In the genomic region with DNA sequence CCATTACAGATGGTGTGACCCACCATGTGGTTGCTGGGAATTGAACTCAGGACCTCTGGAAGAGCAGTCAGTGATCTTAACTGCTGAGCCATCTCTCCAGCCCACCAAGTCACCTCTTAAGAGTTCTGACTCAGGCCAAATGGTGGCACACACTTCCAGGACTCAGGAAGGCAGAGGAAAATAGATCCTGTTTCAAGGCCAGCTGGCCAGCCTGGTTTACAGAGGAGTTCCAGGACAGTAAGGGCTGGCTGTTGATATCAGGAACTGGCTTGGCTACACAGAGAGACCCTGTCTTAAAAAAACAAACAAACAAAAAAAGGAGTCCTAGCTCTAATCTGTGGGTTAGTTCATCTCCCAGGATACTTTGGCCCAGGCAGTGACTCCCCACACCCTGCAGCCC, we compare ENCODE assay signal across 31 mouse cellular contexts. TPM values are rescaled to one million over a fixed set of nuclear protein-coding genes. Genes with fewer than 3 reads are reported as not detected.
DNase-seq lines count a peak whose midpoint lies in the region; ATAC-seq and TF ChIP-seq lines count a peak whose summit lies in the region.
"Had no signal": no experiment of that assay in that cellular context is flagged by ENCODE, and none has a peak within 500 bp of the region (broad histone marks: within the 10 kb centered on the region; RNA-seq: fewer than 3 reads in every experiment).

No protein-coding gene starts in this region.

- H3K36me3 ChIP-seq in ES-Bruce4 (ENCODE audit: control insufficient read depth, insufficient read depth, low read length, poor library complexity, severe bottlenecking), result 0 out of 2 replicates have a peak, but pooled peaks cover 6% of the 10 kb centered on the region
- peaks cover 67% of the 10 kb centered on the region for H3K36me3 ChIP-seq in forebrain, embryonic 14.5 days (ENCODE audit: control insufficient read depth, insufficient read depth, low read length)

- H3K4me2 ChIP-seq in forebrain, embryonic 14.5 days (ENCODE audit: low read length), result no peak overlapping the region
- H3K4me2 ChIP-seq: forebrain, embryonic 13.5 days; heart, embryonic 12.5 days; hindbrain, embryonic 15.5 days; lung, embryonic 15.5 days; midbrain, embryonic 13.5 days; neural tube, embryonic 13.5 days had no signal

- TF ChIP-seq CTCF in gastrocnemius, adult 2 months (IDR thresholded peaks at IDR 0.05), result no peak
- no peak for TF ChIP-seq CTCF in ES-Bruce4 (IDR thresholded peaks at IDR 0.05; ENCODE audit: low read depth, low read length)

- no peaks in the 10 kb centered on the region for H3K9me3 ChIP-seq in ES-Bruce4 (replicated peaks; ENCODE audit: control insufficient read depth, insufficient read depth, low read length, poor library complexity, severe bottlenecking)
- no peaks in the 10 kb centered on the region for H3K9me3 ChIP-seq in forebrain, embryonic 14.5 days (replicated peaks; ENCODE audit: control insufficient read depth, low read length)
- H3K9me3 ChIP-seq: forebrain, embryonic 13.5 days; heart, embryonic 12.5 days; hindbrain, embryonic 10.5 days; hindbrain, embryonic 15.5 days; lung, embryonic 15.5 days; megakaryocyte, embryonic 14.5 days; midbrain, embryonic 13.5 days; neural tube, embryonic 13.5 days had no signal

- peaks cover 20% of the 10 kb centered on the region for H3K4me1 ChIP-seq in ES-Bruce4 (ENCODE audit: control insufficient read depth, insufficient read depth, low read length)
- no peaks in the 10 kb centered on the region for H3K4me1 ChIP-seq in forebrain, embryonic 14.5 days (ENCODE audit: control insufficient read depth, insufficient read depth, low read length)
- H3K4me1 ChIP-seq: forebrain, embryonic 13.5 days; heart, embryonic 12.5 days; hindbrain, embryonic 15.5 days; lung, embryonic 15.5 days; midbrain, embryonic 13.5 days; neural tube, embryonic 13.5 days had no signal

- ATAC-seq in forebrain, embryonic 14.5 days, result no peak
- ATAC-seq: forebrain, embryonic 13.5 days; inflammation-experienced regulatory T-cells, adult 6 months; midbrain, embryonic 13.5 days; Patski had no signal

- peak overlapping the region; percentile 29; the same call in 1 of the 2 replicates for H3K9ac ChIP-seq in ES-Bruce4 (ENCODE audit: low read depth, poor library complexity, severe bottlenecking)
- no peak overlapping the region for H3K9ac ChIP-seq in forebrain, embryonic 14.5 days (ENCODE audit: low read length)
- H3K9ac ChIP-seq: forebrain, embryonic 13.5 days; heart, embryonic 12.5 days; hindbrain, embryonic 15.5 days; liver, embryonic 14.5 days; lung, embryonic 15.5 days; midbrain, embryonic 13.5 days; neural tube, embryonic 13.5 days had no signal

- no peak for TF ChIP-seq POLR2A in ES-Bruce4 (IDR thresholded peaks at IDR 0.05; ENCODE audit: insufficient read depth, low read length)

- intact Hi-C loops in gastrocnemius, adult 2 months (cut with DNase I), result no loop called here
- intact Hi-C loops in gastrocnemius, postnatal 36 days (cut with DNase I), result no loop called here

- peak overlapping the region; percentile 79 for H3K27ac ChIP-seq in gastrocnemius, adult 2 months
- peak overlapping the region; percentile 53 for H3K27ac ChIP-seq in ES-Bruce4 (ENCODE audit: insufficient read depth, low read length)
- H3K27ac ChIP-seq in forebrain, embryonic 14.5 days (ENCODE audit: low read depth, low read length), result no peak overlapping the region
- H3K27ac ChIP-seq: forebrain, embryonic 13.5 days; hindbrain, embryonic 10.5 days; hindbrain, embryonic 15.5 days; liver, embryonic 14.5 days; lung, embryonic 15.5 days; midbrain, embryonic 13.5 days; neural tube, embryonic 13.5 days had no signal

- H3K27me3 ChIP-seq in ES-Bruce4 (ENCODE audit: control insufficient read depth, insufficient read depth, low read length, poor library complexity, severe bottlenecking), result no peaks in the 10 kb centered on the region
- H3K27me3 ChIP-seq in forebrain, embryonic 14.5 days (replicated peaks; ENCODE audit: control insufficient read depth, insufficient read depth, low read length), result no peaks in the 10 kb centered on the region
- H3K27me3 ChIP-seq: CH12.LX; forebrain, embryonic 13.5 days; heart, embryonic 12.5 days; hindbrain, embryonic 15.5 days; lung, embryonic 15.5 days; midbrain, embryonic 13.5 days; neural tube, embryonic 13.5 days; Patski had no signal

- TF ChIP-seq EP300 in ES-Bruce4 (IDR thresholded peaks at IDR 0.05; ENCODE audit: insufficient read depth, low read depth, low read length), result no peak

- DNase-seq in gastrocnemius, adult 2 months, result no peak
- no peak for DNase-seq in gastrocnemius, postnatal 36 days
- DNase-seq in kidney, adult 18-20 months, result peak; percentile 17
- no peak for DNase-seq in kidney, adult 9 months
- DNase-seq in kidney, postnatal 14 days, result peak; percentile 11
- no peak for DNase-seq in kidney, postnatal 10 days
- DNase-seq in forebrain, embryonic 14.5 days (ENCODE audit: low spot score), result no peak
- DNase-seq: adrenal gland, postnatal 10 days; cerebellum, adult 11 months; cerebellum, adult 9-10 months; cerebellum, postnatal 36 days; gastrocnemius, postnatal 25 days; layer of hippocampus, postnatal 36 days; left cerebral cortex, postnatal 4 days; lung, postnatal 4 days; thymus, adult 2 months; thymus, postnatal 4 days had no signal

- H3K4me3 ChIP-seq in gastrocnemius, adult 2 months, result no peak overlapping the region
- H3K4me3 ChIP-seq in ES-Bruce4 (ENCODE audit: low read depth, low read length), result no peak overlapping the region
- no peak overlapping the region for H3K4me3 ChIP-seq in forebrain, embryonic 14.5 days (ENCODE audit: low read depth, low read length)
- H3K4me3 ChIP-seq: forebrain, embryonic 13.5 days; heart, embryonic 12.5 days; hindbrain, embryonic 10.5 days; hindbrain, embryonic 15.5 days; lung, embryonic 15.5 days; megakaryocyte, embryonic 14.5 days; midbrain, embryonic 13.5 days; neural tube, embryonic 13.5 days had no signal

RNA-seq across cellular contexts. Expression of gene Klf2, which starts 18.2 kb away (rescaled TPM):
- total RNA-seq in gastrocnemius, adult 2 months (2021), result 10 to 100 TPM in 1 of 2 experiments, 1 to 10 TPM in 1; 9.1 to 38.9 TPM
- 10 to 100 TPM in 1 of 2 experiments, 1 to 10 TPM in 1; 9.3 to 26.4 TPM for total RNA-seq in gastrocnemius, postnatal 36 days (2021)
- polyA plus RNA-seq in ES-Bruce4 (2011; ENCODE audit: insufficient read depth, insufficient read length, low read depth, missing spikeins), result 44.7 and 47.0 TPM in 2 replicates
- 3.7 and 4.2 TPM in 2 replicates for polyA plus RNA-seq in forebrain, embryonic 14.5 days (2014; fragmentation: Nextera tagmentation; extraction: Ambion mirVana)
- total RNA-seq: MEL had no signal

RNA-seq across cellular contexts. Expression of gene Gm10282, which starts 32.0 kb away (rescaled TPM):
- total RNA-seq in gastrocnemius, adult 2 months (2021), result 1 to 10 TPM; 2.8 to 4.8 TPM
- 1 to 10 TPM; 2.0 to 3.0 TPM for total RNA-seq in gastrocnemius, postnatal 36 days (2021)
- polyA plus RNA-seq in ES-Bruce4 (2011; ENCODE audit: insufficient read depth, insufficient read length, low read depth, missing spikeins), result 2.3 and 4.5 TPM in 2 replicates
- 24.8 and 31.0 TPM in 2 replicates for polyA plus RNA-seq in forebrain, embryonic 14.5 days (2014; fragmentation: Nextera tagmentation; extraction: Ambion mirVana)

Comparison
In these comparisons a context has a peak if more than half of its experiments do, and no peak if none do; other contexts are left out.
1. DNase-seq: peak in kidney, adult 18-20 months (single experiment) and kidney, postnatal 14 days (single experiment); none in gastrocnemius, adult 2 months (single experiment), gastrocnemius, postnatal 36 days (0 of 2), kidney, adult 9 months (single experiment), kidney, postnatal 10 days (single experiment) and forebrain, embryonic 14.5 days (single experiment).